Mouse (Mus musculus): ENCODE data around the gene Camsap1.

The Camsap1 gene

DNA sequence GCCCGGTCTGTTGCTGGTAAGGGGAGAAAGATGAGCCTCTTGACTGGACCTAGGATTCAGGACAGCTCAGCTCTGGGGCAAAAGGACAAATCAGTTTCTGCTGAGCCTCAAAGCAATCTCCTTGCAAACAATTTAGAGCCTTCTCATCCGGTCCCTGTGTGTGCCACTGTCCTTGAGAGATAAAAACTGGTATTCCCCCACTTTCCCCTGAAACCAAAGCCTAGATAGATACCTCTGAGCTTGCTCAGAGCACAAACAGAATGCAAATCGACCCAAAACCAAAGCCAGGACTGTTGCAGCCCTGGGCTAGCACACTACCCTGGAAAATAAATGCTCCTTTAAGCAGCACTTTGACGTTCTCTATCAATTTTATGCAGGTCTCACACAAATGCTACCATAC, 4.1 kb downstream of the Camsap1 start:
- CTCF ChIA-PET: no interaction called here

GRCm38 (mm10) chr2:25977587-25978239, 5.4 kb downstream of the Camsap1 start:
- CTCF ChIA-PET: no interaction called here

- CTCF ChIA-PET: no interaction called here
These were observed 7.8 kb downstream of the Camsap1 start for GRCm38 (mm10) chr2:25975141-25975770.

- CTCF ChIA-PET: no interaction called here
These were observed 12.7 kb downstream of the Camsap1 start for GRCm38 (mm10) chr2:25970426-25970825.

DNA sequence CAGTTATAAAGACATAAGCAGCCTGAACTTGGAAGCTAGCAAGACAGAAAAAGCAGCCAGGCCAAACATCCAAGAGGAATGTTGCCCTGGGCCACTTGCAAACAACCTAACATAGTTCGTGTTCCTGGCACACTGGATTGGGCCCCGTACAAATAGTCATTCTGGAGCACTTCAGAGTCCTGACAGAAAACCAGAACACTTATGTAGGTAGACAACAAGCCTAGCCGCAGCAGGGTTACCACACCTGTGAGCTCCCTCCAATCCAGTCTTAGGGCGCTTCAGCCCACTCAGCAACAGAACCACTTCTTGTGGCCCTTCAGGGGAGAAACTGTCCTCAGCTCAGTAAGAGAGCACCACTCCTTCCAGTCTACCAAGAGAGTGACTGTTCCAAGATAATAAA, 13.8 kb downstream of the Camsap1 start:
- CTCF ChIA-PET: no interaction called here

GRCm38 (mm10) chr2:25949291-25949690, 33.8 kb downstream of the Camsap1 start:
- CTCF ChIA-PET: no interaction called here

DNA sequence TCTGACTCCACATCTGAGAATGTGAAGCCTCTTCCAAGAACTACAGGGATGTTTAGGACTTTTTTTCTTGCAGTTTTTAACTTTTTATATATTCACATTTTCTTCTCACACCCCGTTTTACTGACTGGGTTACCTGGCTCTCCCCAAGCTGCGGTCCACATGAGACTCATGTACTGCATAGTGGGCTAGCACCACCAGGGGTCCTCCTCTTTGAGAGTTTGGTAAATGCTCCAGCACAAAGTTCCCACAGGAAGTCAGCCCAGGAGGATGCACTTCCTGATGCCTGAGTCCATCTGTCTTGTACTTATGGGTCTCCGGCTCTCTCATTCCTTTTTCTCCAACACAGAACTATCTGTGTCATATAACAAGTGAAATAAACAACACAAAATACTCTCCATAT, 35.1 kb downstream of the Camsap1 start:
- CTCF ChIA-PET: no interaction called here

GRCm38 (mm10) chr2:25943822-25944221, 39.3 kb downstream of the Camsap1 start:
- CTCF ChIA-PET: no interaction called here

GRCm38 (mm10) chr2:25940503-25940902, 42.6 kb downstream of the Camsap1 start:
- CTCF ChIA-PET: no interaction called here

GRCm38 (mm10) chr2:25931249-25931859, 51.7 kb downstream of the Camsap1 start:
- CTCF ChIA-PET: no interaction called here

DNA sequence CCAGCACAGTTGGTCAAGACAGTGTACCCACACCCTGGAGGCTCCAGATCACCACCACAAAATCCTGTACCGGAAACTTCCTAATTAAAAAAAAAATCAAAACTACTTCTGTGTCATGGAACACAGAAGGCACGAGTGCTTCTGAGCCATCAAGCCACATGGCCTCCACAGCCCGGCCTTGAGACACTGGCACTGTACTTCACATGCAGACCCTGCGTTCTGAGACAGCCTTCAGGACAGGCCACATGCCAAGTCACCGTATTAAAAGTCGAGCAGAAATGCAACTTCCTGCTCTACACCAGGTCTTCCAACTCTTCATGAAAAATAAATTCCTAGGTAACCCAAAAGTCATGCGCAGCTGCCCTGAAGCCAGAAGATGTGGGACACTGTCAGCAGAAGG, 55.3 kb downstream of the Camsap1 start:
- CTCF ChIA-PET: no interaction called here

- CTCF ChIA-PET: no interaction called here
These were observed 58.1 kb downstream of the Camsap1 start for GRCm38 (mm10) chr2:25924934-25925333.

DNA sequence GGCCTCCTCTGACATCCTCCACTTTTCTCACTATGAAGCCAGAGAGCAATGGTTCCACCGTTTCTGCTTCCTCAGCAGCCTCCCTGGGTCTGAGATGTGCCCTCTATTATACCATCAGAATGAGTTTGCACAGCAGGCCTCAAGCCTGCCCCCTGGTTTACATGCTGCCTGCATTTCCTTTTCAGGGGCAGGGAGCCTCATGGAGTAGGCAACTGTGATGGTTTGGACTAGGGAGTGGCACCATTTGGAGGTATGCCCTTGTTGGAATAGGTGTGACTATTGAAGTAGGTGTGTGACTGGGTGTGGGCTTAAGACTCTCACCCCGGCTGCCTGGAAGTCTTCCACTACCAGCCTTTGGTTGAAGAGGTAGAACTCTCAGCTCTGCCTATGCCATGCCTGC, 59.3 kb downstream of the Camsap1 start:
- CTCF ChIA-PET: no interaction called here

DNA sequence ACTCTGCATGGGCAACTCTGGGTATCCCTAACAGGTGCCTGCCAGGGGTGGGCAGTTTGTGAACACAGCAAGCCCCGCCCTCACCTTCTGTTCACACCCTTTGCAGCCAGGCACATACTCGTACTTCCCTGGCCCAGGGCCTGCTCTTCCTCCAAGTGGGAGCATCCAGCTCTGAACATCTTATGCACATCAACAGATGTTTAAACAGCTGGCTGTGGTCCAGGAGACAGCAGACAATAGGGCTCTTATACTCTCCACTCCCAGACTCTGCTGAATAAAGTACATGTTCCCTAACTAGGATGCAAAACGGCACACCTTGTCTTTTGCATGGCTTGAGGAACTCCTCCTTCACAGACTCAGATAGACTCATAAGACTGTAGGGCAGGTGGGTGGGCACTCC, 63.1 kb downstream of the Camsap1 start:
- CTCF ChIA-PET: no interaction called here

DNA sequence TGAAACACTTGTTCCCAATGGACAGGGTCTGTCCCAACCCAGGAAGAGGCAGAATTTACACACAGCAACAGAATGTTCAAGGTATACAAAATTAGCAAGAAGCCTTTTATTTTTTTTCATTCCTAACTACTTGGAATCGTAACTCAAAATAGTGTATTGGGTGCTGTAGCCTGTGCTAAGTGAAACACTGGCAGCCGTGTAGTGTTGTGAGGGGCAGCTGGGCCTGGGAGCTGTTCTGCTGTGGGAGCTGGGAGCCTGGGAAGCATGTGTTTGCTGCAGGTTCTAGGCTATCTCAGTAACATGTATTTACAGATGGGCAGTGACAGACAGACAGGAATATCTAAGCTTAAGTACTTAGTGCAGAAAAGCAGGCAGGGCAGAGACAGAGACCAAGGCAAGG, 64.7 kb downstream of the Camsap1 start:
- CTCF ChIA-PET: no interaction called here

DNA sequence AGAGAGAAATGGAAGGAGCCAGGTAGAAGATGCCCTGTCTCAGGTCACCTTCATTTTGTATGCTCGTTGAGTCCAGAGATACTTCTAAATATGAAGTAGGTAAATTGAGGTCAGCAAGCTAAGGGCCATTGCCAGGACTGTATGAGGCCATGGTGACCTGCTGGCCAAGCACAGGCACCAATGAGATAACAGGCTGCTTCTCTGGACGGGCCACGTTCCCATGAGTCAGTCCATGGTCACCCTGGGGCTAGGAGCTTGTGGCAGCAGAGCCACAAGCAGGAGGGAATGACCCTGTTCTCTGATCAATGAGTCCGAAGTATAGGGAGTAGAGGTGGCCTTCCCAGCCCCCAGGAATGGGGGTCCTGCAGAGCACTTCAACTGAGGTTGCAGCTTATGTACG, 68.3 kb downstream of the Camsap1 start:
- CTCF ChIA-PET: no interaction called here

DNA sequence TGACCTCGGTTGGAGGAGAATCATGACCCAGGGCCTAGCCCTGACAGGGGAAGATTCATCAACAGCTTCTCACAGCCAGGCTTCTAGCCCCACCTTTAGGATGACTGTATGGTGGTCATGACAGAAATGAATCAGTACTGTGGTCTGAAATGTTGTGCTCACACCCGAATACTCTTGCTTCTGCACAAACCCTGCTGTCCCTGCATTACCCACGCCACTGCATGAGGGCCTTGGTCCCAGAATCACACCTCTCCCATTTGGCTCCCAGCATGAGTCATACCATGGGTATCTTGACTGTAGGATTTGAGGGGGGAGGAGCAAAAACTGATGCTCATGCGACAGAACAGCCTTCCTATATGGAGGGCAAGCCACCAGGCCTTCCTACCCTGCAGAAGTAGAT, 68.9 kb downstream of the Camsap1 start:
- CTCF ChIA-PET: interaction anchor here (0.7 kb wide), 1 partner anchor 18 kb away, joined by 3 read pairs; no protein-coding TSS in a partner anchor

GRCm38 (mm10) chr2:25913247-25913646, 69.8 kb downstream of the Camsap1 start:
- CTCF ChIA-PET: interaction anchor here (0.6 kb wide), 1 partner anchor 681 kb away, joined by 4 read pairs; no protein-coding TSS in a partner anchor

DNA sequence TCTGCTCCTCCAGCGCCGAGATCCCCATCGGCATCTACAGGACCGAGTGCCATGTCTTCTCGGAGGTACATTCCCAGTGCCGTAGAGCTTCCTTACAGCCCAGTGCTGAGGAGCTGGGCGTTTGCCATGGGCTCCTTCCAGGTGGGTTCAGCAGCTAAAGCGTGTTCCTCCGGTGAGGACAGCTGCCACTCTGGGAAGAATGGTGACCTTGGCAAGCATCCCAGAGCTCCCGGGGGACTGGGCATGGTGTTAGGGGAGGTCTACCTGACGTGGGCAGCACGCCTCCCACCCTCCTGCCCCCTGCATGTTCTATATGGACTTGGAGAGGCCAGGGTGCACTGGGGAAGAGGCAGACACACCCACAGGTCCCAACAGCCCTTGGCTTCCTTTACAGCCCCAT, 73.2 kb downstream of the Camsap1 start:
- CTCF ChIA-PET: no interaction called here

GRCm38 (mm10) chr2:25898970-25899369, 84.1 kb downstream of the Camsap1 start:
- CTCF ChIA-PET: no interaction called here

DNA sequence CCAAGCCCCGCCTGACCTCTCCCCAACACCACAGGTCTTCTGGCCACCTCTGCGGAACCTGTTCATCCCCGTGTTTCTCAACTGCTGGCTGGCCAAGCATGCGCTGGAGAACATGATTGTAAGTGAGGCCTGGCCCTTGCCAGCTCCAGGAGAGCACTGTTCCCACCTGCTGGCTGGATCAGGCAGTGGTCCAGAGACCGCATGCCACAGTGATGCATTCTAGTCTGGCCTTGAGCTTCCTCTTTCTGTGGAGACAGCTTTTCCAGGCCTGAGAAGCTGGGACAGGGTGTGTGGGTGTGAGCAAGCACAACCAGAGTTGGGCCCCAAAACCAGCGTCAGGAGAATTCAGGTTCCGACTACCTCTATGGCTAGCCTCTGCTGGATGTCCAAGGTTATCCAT, 90.6 kb downstream of the Camsap1 start:
- CTCF ChIA-PET: no interaction called here

DNA sequence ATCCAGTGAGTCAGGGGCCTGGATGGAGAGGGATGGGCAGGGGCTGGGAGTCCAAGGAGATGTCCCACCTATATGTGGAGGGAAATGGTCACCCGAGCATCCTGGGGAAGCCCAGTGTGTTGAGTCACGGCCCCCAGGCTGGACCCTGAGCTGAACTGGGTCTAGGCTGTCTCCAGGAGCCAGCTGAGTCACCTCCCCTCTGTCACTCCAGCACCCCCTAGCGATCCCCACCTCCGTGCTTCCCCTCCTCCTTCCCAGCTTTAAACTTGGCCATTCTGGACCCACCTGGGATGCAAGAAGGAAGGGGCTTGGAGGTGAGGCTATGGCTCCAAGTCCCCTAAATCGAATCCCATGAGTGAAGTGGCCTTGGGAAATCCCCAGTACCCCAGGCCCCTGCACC, 94.9 kb downstream of the Camsap1 start:
- CTCF ChIA-PET: interaction anchor here (0.5 to 0.6 kb wide), 2 partner anchors 349 to 648 kb away, joined by 4 to 5 read pairs; partner anchors contain the start of gene Qsox2

GRCm38 (mm10) chr2:25887226-25887625, 95.9 kb downstream of the Camsap1 start:
- CTCF ChIA-PET: no interaction called here

- CTCF ChIA-PET: no interaction called here
These were observed 98.3 kb downstream of the Camsap1 start for GRCm38 (mm10) chr2:25884756-25885155.

Data from spleen, embryonic (tissue).